Mouse (Mus musculus): ENCODE measurements around the gene Coa7. TPM values are rescaled to one million over a fixed set of nuclear protein-coding genes. Genes with fewer than 3 reads are reported as not detected.

Coa7 gene
- total and polyA plus RNA-seq, 3 experiments, result 19.8 to 39.1 (median 30.5) TPM

- no peak for DNase-seq (ENCODE audit: low read depth, low spot score)
- no peak for TF ChIP-seq RCOR1 (IDR thresholded peaks at IDR 0.05; ENCODE audit: low read depth, low read length)
- TF ChIP-seq TAL1 (IDR thresholded peaks at IDR 0.05; ENCODE audit: low read length), result no peak
- TF ChIP-seq TCF12 (IDR thresholded peaks at IDR 0.05; ENCODE audit: low read depth, low read length), result no peak
- no peak for TF ChIP-seq MXI1 (IDR thresholded peaks at IDR 0.05; ENCODE audit: low read depth, low read length)
- no peak for TF ChIP-seq USF1 (IDR thresholded peaks at IDR 0.05; ENCODE audit: low read depth, low read length)
- TF ChIP-seq ZC3H11A (IDR thresholded peaks at IDR 0.05; ENCODE audit: low read depth, low read length), result no peak
- no peak for TF ChIP-seq NELFE (IDR thresholded peaks at IDR 0.05; ENCODE audit: low read depth, low read length)
- no peak for TF ChIP-seq MAX (IDR thresholded peaks at IDR 0.05; ENCODE audit: low read length)
- TF ChIP-seq ZKSCAN1 (IDR thresholded peaks at IDR 0.05; ENCODE audit: low read depth, low read length), result no peak
- TF ChIP-seq CHD1 (IDR thresholded peaks at IDR 0.05; ENCODE audit: low read depth, low read length), result no peak
- TF ChIP-seq E2F4 (IDR thresholded peaks at IDR 0.05; ENCODE audit: borderline replicate concordance, low read depth, low read length), result no peak
- no peak for TF ChIP-seq GABPA (IDR thresholded peaks at IDR 0.05; ENCODE audit: low read depth, low read length)
- TF ChIP-seq BHLHE40 (IDR thresholded peaks at IDR 0.05; ENCODE audit: borderline replicate concordance, low read depth, low read length), result no peak
- no peak for TF ChIP-seq ZNF384 (IDR thresholded peaks at IDR 0.05; ENCODE audit: low read depth, low read length)
- Histone ChIP-seq H3K27me3 (ENCODE audit: control insufficient read depth in 1 of 2, insufficient read depth in 2 of 2, low read length in 2 of 2) (peaks cover 0 to 4% of the 10 kb centered on the region in 2 experiments; a peak in 3 of 4 replicates), H3K36me3 (ENCODE audit: control insufficient read depth in 1 of 2, insufficient read depth in 2 of 2, low read length in 2 of 2) (no peaks in the 10 kb centered on the region), H3K4me1 (ENCODE audit: control insufficient read depth in 1 of 2, insufficient read depth in 2 of 2, low read length in 2 of 2) (no peaks in the 10 kb centered on the region), H3K4me3 (ENCODE audit: control insufficient read depth in 1 of 2, insufficient read depth in 1 of 2, low read depth in 2 of 2, low read length in 2 of 2) (no peak overlapping the region), H3K79me2 (ENCODE audit: control insufficient read depth, insufficient read depth, low read length, poor library complexity) (no peaks in the 10 kb centered on the region), H3K9me3 (replicated peaks; ENCODE audit: insufficient read depth, low read length) (no peaks in the 10 kb centered on the region), H3K27ac (ENCODE audit: control insufficient read depth, low read depth, low read length) (no peak overlapping the region), H3K9ac (ENCODE audit: control insufficient read depth, low read depth, low read length, poor library complexity, severe bottlenecking) (no peak overlapping the region)
These were observed 35.6 kb downstream of the Coa7 start for GRCm38 (mm10) chr4:108363355-108364110.

- DNase-seq (ENCODE audit: low read depth, low spot score), result no peak
- no peaks in the 10 kb centered on the region for H3K36me3 ChIP-seq (ENCODE audit: control insufficient read depth in 1 of 2, insufficient read depth in 2 of 2, low read length in 2 of 2)
- H3K9ac ChIP-seq (ENCODE audit: control insufficient read depth, low read depth, low read length, poor library complexity, severe bottlenecking), result no peak overlapping the region
- H3K27ac ChIP-seq (ENCODE audit: control insufficient read depth, low read depth, low read length), result no peak overlapping the region
- peaks cover 0 to 4% of the 10 kb centered on the region in 2 experiments; a peak in 3 of 4 replicates for H3K27me3 ChIP-seq (ENCODE audit: control insufficient read depth in 1 of 2, insufficient read depth in 2 of 2, low read length in 2 of 2)
- no peaks in the 10 kb centered on the region for H3K79me2 ChIP-seq (ENCODE audit: control insufficient read depth, insufficient read depth, low read length, poor library complexity)
- no peaks in the 10 kb centered on the region for H3K9me3 ChIP-seq (replicated peaks; ENCODE audit: insufficient read depth, low read length)
- H3K4me1 ChIP-seq (ENCODE audit: control insufficient read depth in 1 of 2, insufficient read depth in 2 of 2, low read length in 2 of 2), result no peaks in the 10 kb centered on the region
- no peak overlapping the region for H3K4me3 ChIP-seq (ENCODE audit: control insufficient read depth in 1 of 2, insufficient read depth in 1 of 2, low read depth in 2 of 2, low read length in 2 of 2)
- no peak for TF ChIP-seq MEF2A (IDR thresholded peaks at IDR 0.05; ENCODE audit: extremely low read depth, insufficient replicate concordance, low read depth, low read length, poor library complexity, severe bottlenecking)
- TF ChIP-seq ZKSCAN1 (IDR thresholded peaks at IDR 0.05; ENCODE audit: low read depth, low read length), result no peak
- no peak for TF ChIP-seq MYC (IDR thresholded peaks at IDR 0.05; ENCODE audit: low read depth, low read length)
- no peak for TF ChIP-seq RAD21 (IDR thresholded peaks at IDR 0.05; ENCODE audit: low read depth, low read length)
- TF ChIP-seq NRF1 (IDR thresholded peaks at IDR 0.05; ENCODE audit: insufficient read depth, low read depth, low read length, poor library complexity, severe bottlenecking), result no peak
- no peak for TF ChIP-seq MAX (IDR thresholded peaks at IDR 0.05; ENCODE audit: low read length)
- TF ChIP-seq SIN3A (IDR thresholded peaks at IDR 0.05; ENCODE audit: low read length), result no peak
- no peak for TF ChIP-seq TAL1 (IDR thresholded peaks at IDR 0.05; ENCODE audit: low read length)
- no peak for TF ChIP-seq ELF1 (IDR thresholded peaks at IDR 0.05; ENCODE audit: low read depth, low read length)
- TF ChIP-seq MAFK (IDR thresholded peaks at IDR 0.05; ENCODE audit: borderline replicate concordance, low read depth, low read length), result no peak
These were observed 36.2 kb downstream of the Coa7 start for GRCm38 (mm10) chr4:108364111-108364476.

Data from MEL (cell line).